Mouse (Mus musculus): ENCODE measurements around the gene Lamc3.
"Not testable (repeated sequence)": the region's sequence is repeated elsewhere in the genome, so short reads cannot be mapped to it uniquely, and the experiment has no call there.

- TF ChIP-seq EP300, POLR2A (IDR thresholded peaks at IDR 0.05; ENCODE audit: insufficient read depth, low read depth, low read length): not testable (repeated sequence)
Measured at GRCm38 (mm10) chr2:31914213-31914612, 27.1 kb downstream of the Lamc3 start.

Data from heart, adult 2 months (tissue).